Mouse (Mus musculus) splenic B cell, adult 2 months (primary cell): ENCODE results near the gene Tmem236.

Experiments used
- DNase-seq: peaks from one replicate; pipeline ENCODE4 v3.0.0-alpha.2; 2011; ENCODE audit warnings: low read depth, low spot score
- H3K27me3 ChIP-seq: 2 replicates; pipeline ENCODE4 v1.6.1; 2012; ENCODE audit warnings: mild to moderate bottlenecking, low read length, moderate library complexity, mixed read lengths; ENCODE audit not compliant: control insufficient read depth, poor library complexity, insufficient read depth, severe bottlenecking
- H3K36me3 ChIP-seq: 2 replicates; pipeline ENCODE4 v1.6.1; 2012; ENCODE audit warnings: mild to moderate bottlenecking, low read length, moderate library complexity, mixed read lengths; ENCODE audit not compliant: control insufficient read depth, poor library complexity, insufficient read depth, severe bottlenecking

The Tmem236 gene

DNA sequence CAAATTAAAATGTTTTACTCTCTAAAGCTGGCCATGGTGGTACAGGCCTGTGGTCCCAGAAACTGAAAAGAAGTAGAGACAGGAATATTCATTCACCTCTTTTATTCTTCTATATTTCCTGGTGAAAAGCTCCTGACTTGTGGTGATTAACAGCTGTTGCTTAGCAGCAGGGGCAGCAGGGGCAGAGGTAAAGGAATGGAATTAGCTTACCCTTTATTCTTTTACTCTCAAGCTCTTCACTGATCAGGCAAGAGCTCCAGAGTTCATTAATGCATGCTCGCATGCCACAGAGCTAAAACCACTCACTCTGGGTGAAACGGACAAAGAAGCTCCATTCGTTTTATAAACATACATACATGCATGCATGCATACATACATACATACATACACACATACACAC is 40.4 kb downstream of the Tmem236 start:
- Histone ChIP-seq H3K27me3 (no peaks in the 10 kb centered on the region), H3K36me3 (no peaks in the 10 kb centered on the region)
- DNase-seq: no peak

DNA sequence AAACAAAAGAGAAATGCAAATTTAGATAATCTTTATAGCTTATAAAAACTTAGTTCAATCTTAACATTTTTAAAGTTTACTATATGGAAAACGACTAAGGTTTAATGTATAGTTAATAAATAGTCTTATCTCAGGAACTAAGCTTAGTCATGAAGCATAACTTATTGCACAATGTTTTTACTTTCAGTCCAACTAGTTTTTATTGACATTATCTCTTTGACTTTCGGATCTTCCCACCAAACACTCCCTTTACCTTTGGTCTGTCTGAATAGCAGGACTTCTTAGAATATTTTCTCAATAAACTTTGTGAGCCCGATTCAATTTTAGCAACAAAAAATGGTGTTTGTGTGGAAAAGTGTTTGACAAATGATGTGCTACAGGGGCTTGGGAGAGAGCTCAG is 42.3 kb downstream of the Tmem236 start:
- DNase-seq: no peak
- Histone ChIP-seq H3K36me3 (no peaks in the 10 kb centered on the region), H3K27me3 (no peaks in the 10 kb centered on the region)

DNA sequence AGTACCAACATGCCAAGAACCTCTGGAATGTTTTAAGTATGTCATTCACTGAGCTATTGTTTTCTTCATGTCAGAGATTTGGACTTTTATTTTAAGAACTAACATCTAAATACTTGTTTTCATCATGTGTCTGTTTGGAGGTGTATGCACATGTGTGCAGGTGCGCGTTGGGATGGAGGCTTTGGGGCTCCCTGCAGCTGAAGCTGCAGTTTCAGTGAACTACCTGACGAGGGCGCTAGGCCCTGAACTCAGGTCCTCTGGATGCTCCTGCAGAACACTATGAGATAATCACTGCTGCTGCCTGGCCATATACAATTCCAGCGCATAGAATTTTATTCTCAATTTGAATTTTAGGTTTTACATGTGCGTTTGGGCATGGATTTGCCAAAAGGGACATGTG is 43.8 kb downstream of the Tmem236 start:
- Histone ChIP-seq H3K27me3 (no peaks in the 10 kb centered on the region), H3K36me3 (no peaks in the 10 kb centered on the region)
- no peak for DNase-seq

DNA sequence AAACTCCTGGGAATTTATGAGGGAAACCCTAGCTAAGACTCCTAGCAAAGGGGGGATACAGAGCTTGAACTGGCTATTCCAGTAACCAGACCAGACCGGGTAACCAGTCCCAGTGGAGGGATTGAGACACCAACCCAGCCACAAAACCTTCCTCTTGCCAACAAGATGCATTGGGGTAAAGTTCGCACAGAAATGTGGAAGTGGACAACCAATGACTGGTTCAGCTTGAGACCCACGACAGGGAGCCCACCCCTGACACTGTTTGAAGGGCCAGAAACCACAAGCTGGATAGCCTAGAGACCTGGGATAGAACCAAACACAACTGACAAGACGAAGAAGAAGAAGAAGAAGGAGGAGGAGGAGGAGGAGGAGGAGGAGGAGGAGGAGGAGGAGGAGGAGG is 50.1 kb downstream of the Tmem236 start:
- Histone ChIP-seq H3K36me3 (no peaks in the 10 kb centered on the region), H3K27me3 (no peaks in the 10 kb centered on the region)
- no peak for DNase-seq

DNA sequence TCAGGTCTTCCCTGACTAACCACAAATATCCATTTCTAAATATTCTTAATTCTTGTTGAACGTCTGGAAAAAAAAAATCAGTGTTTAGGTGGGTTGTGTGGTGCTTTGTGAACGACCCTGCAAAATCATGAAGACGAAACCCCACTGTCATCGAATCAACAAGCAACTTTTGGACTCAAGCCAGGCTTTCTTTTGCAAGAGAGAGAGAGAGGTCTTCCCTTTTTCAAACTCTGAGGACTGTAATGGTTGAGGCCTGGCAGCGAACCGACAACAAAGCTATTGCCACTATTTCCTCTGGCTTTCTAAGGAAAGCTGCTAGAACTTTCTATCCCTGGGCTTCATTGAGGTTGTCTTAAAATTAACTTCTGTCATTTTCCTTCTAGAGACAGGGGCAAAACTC is 54.2 kb downstream of the Tmem236 start:
- no peak for DNase-seq
- Histone ChIP-seq H3K36me3 (no peaks in the 10 kb centered on the region), H3K27me3 (no peaks in the 10 kb centered on the region)

DNA sequence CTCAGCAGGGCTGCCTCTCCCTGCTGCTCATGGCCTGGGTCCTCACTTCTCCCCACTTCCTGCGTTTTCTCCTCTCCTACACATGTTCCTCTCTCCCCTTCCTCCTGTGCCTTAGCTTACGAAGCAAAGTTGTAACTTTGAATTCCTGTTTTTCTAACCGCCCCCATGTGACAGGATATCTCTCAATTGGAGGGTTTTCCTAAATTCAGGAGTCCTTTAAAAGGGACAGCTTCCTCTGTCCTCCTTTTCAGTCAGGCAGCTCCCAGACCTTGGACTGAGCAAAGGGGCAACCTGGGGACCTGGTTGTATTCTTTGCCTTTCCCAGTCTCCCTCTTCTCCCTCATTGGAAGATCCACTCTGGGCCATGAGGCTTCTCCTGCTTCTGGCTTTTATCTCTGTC is 54.8 kb downstream of the Tmem236 start, which contains the start of gene Mrc1:
Gene Mrc1, plus strand, starts transcription at position 244 of the 400 bp plus-strand sequence.
- no peak for DNase-seq
- Histone ChIP-seq H3K27me3 (no peaks in the 10 kb centered on the region), H3K36me3 (no peaks in the 10 kb centered on the region)

DNA sequence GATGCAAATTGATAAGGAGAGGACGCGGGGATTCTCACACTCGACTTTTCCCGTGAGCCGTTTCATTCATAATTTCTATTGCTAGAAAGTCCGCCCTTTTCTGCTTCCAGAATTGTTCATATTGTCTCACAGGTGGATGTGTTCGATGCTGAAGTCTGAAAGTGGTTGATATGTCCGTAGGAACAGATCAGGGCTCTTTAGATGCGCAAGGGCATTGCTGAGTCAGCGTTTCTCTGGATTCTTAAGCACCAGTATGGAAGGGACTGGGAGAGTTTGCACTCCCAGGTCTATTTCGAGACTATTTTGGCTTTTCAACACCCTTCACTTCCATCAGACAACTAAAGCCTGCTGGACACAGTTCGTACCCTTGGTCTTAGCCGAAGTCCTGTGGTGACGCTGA is 55.7 kb downstream of the Tmem236 start:
- H3K36me3 ChIP-seq: no peaks in the 10 kb centered on the region
- no peak for DNase-seq
- no peaks in the 10 kb centered on the region for H3K27me3 ChIP-seq

DNA sequence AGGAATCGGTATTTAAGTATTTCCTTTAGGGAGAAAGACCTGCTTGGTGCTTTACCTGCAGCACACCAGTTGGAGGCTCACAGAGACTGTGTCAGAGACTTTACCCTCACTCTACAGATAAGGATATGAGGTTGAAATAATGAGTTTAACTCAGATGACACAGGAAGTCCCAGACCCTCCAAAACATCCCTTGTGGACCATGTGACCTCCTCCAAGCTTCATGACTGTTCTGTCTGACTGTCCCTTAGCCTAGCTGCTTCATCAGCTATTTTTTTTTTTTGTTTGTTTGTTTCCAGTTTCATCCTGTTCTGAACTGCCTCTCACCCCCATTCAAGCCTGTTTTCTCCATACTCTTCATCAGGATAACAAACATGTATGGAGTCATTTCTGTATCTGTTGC is 58.6 kb downstream of the Tmem236 start:
- H3K27me3 ChIP-seq: no peaks in the 10 kb centered on the region
- H3K36me3 ChIP-seq: no peaks in the 10 kb centered on the region
- DNase-seq: no peak

DNA sequence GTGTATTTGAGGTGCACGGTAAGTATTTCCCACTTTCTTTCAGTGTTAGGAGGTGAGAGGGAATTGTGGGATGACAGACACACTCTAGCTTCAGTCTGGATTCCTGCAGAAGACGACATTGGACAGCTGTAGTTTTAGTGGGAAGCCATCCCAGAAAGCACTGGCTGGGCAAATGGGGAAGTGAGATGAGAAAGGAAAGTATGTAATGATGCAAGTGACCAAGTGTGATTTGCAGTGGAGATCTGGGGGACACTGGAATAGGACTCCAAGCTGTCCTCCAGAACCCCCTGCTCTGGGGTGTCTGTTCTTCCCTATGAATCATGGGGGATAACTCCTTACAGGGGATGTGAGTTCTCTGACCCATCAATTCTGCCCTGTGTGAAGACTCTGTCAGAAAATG is 59.7 kb downstream of the Tmem236 start:
- no peaks in the 10 kb centered on the region for H3K27me3 ChIP-seq
- H3K36me3 ChIP-seq: no peaks in the 10 kb centered on the region
- no peak for DNase-seq

DNA sequence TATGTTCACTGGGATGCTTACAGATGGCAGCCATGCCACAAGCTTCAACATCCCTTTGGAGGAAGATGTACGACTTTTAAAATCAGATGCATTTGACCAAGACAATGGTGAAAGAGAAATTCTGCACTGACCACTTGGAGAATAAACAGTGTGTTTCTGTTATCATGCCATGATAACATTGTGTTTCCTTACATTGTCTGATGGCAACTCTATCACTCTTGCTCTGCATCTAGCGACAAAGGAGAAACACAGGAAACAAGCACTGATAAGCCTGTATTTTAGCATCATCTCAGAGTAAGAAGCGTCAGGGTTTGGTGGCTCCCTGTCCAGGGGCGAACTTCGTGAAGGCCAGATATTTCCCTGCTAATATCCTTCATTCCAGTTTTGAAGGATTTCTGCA is 61.0 kb downstream of the Tmem236 start:
- Histone ChIP-seq H3K27me3 (no peaks in the 10 kb centered on the region), H3K36me3 (no peaks in the 10 kb centered on the region)
- DNase-seq: no peak

DNA sequence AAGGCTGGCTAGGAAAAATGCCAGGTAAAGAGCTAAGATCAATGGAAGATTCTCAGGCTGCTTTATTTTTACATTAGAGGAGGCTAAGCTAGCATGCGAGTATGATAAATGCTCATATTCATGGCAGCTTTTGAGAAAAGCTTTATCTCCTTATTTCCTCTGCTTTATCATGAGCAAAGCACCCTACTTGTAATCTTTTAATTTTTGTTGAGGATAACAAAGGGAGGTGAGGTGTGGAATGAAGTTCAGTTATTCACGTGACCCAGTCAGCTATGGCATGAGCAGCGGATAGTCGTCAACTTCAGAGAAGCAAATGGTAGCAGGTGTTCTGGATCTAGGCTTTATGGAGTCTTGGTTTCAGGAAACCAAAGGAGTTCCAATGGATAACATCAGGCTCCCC is 62.6 kb downstream of the Tmem236 start:
- Histone ChIP-seq H3K36me3 (no peaks in the 10 kb centered on the region), H3K27me3 (no peaks in the 10 kb centered on the region)
- no peak for DNase-seq

DNA sequence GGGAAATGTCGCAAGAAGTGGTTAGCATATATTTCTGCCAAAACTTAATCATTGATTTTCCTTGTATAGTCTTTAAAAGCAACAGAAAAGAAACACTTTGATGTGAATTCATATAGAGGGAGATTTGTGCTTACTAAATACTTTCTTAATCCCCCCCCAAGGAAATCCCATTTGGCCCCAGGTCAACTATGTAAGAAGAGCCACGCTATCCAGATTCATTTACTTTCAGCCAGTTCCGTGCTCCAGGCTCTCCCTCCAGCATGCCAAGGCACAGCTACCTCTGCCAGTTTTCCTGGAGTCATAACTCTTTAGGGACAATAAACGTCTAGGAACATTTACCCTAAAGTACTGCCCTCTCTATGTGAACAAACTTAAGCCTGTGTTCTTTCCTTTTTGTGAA is 63.4 kb downstream of the Tmem236 start:
- no peak for DNase-seq
- no peaks in the 10 kb centered on the region for H3K27me3 ChIP-seq
- H3K36me3 ChIP-seq: no peaks in the 10 kb centered on the region

DNA sequence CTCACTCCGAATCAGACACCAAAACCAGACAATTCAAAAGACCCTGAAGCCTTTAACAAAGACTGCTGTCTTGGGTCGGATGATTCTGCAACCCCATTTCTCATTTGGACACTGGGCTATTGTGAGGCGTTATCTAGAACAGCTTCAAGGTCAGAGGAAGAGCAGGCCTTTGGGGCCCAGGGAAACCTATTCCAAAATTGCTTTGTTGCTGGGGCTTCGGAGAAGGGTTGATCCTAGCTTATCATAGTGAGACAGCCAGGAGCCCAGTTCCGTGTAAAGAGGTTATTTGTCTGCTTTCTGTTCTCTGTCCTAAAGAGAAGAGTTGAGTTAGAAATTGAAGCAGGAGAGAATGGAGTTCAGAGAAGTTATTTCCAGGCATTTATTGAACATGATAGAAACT is 64.8 kb downstream of the Tmem236 start:
- Histone ChIP-seq H3K27me3 (no peaks in the 10 kb centered on the region), H3K36me3 (no peaks in the 10 kb centered on the region)

DNA sequence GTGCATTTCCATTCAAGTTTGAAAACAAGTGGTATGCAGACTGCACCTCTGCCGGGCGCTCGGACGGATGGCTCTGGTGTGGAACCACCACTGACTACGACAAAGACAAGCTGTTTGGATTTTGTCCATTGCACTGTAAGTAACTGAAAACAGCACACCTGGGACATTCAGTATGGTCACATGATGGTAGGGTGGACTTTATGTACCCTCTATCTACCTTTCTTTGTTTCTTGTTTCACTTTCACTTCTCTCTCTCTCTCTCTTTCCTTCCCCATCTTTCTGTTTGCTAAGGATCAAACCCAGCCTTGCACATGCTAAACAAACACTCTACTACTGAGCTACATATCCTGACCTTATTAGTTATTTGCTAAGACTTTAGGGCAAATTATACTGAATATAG is 69.8 kb downstream of the Tmem236 start:
- peak; percentile 55 for DNase-seq
- H3K27me3 ChIP-seq: no peaks in the 10 kb centered on the region
- no peaks in the 10 kb centered on the region for H3K36me3 ChIP-seq

More for the DNA sequence above, 64.8 kb downstream of the Tmem236 start:
- no peak for DNase-seq

DNA sequence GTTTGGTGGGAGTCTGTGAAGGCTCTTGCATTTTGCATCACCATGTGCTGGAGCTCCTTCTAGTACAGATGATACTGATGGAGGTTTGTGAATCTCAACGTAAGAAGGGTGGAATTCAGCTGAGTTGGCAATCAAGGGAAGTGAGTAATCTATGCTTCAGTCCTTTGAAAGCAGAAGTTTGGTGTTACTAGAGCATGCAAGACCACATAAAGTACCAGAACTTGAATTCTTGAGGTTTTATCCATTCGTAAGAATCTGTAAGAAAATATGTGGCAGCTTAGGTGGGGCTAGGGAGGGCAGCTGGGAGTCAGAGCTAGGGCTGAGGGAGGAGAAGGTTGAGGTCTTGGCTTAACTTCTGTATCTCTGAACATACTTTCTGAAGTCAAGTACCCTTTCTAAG is 70.3 kb downstream of the Tmem236 start:
- Histone ChIP-seq H3K27me3 (no peaks in the 10 kb centered on the region), H3K36me3 (no peaks in the 10 kb centered on the region)
- DNase-seq: peak; percentile 70

DNA sequence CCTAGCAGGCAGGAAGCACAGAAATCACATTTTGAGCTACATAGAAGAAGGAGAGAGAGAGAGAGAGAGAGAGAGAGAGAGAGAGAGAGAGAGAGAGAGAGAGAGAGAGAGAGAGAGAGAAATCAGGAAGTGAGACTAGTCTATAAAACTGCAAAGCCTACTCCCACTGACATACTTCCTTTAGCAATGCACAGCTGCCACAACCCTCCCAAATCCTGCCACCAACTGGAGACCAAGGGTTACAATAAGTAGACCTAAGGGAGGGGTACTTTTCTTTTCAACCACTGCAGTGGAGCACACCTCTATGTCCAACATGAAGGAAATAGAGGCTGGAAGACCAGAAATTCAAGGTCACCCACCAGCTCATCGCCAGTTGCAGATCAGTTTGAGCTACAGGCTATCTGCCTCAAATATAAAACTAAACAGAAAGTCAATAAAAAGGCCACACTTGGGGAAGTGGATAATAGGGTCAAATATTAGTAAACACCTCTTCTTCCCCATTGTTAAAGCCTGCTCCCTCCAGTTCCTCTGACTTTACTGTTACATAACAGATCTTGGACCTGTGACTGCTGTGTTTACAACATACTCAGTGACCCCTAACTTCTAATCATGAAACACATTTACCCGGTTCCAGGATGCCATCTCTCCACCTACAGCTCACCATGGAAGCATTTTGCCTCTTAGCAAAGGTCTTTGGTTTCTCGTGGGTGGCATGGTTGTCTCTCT is 75.7 kb downstream of the Tmem236 start:
- H3K27me3 ChIP-seq: no peaks in the 10 kb centered on the region
- peak; percentile 81 for DNase-seq
- H3K36me3 ChIP-seq: no peaks in the 10 kb centered on the region
